Mouse (Mus musculus) hindbrain, embryonic 14.5 days (tissue): ENCODE results near the gene Syn3. TPM values are rescaled to one million over a fixed set of nuclear protein-coding genes. Genes with fewer than 3 reads are reported as not detected.

ENCODE experiments used
- ATAC-seq: fragments of 200-750 bp; cut with Nextera tagmentation; 2 replicates; pipeline ENCODE4 v1.8.0; 2017; ENCODE audit warnings: moderate number of reproducible peaks, mild to moderate bottlenecking, moderate TSS enrichment, moderate library complexity; ENCODE audit not compliant: low FRiP score
- DNase-seq: peaks from one replicate; pipeline ENCODE4 v3.0.0-alpha.2; 2015; ENCODE audit warnings: low spot score
- H3K27ac ChIP-seq: fragments of 300-500 bp; sonication (generic); 2 replicates; pipeline ENCODE4 v1.5.1; 2014; ENCODE audit warnings: mild to moderate bottlenecking, moderate library complexity
- H3K27me3 ChIP-seq: fragments of 300-500 bp; sonication (generic); 2 replicates; pipeline ENCODE4 v1.6.1; 2014; ENCODE audit warnings: mild to moderate bottlenecking, low read length, mixed read lengths; ENCODE audit not compliant: control insufficient read depth, insufficient read depth
- H3K36me3 ChIP-seq: fragments of 300-500 bp; sonication (generic); replicated peaks from 2 replicates; pipeline ENCODE4 v1.6.1; 2014; ENCODE audit not compliant: control insufficient read depth, insufficient read depth
- H3K4me1 ChIP-seq: fragments of 300-500 bp; sonication (generic); replicated peaks from 2 replicates; pipeline ENCODE4 v1.6.1; 2014; ENCODE audit warnings: antibody characterized with exemption, low read length, mixed read lengths; ENCODE audit not compliant: control insufficient read depth, insufficient read depth
- H3K4me2 ChIP-seq: fragments of 300-500 bp; sonication (generic); replicated peaks from 2 replicates; pipeline ENCODE4 v1.6.1; 2014; ENCODE audit warnings: mild to moderate bottlenecking, moderate library complexity
- H3K4me3 ChIP-seq: fragments of 300-500 bp; sonication (generic); replicated peaks from 2 replicates; pipeline ENCODE4 v1.5.1; 2014; ENCODE audit warnings: mild to moderate bottlenecking, low read length
- H3K9ac ChIP-seq: fragments of 300-500 bp; sonication (generic); 2 replicates; pipeline ENCODE4 v1.6.1; 2014
- H3K9me3 ChIP-seq: fragments of 300-500 bp; sonication (generic); 2 replicates; pipeline ENCODE4 v1.6.1; 2016; ENCODE audit warnings: low read length; ENCODE audit not compliant: control insufficient read depth
- WGBS: fragments of 180-500 bp; shearing (Covaris S2); extraction: QIAGEN DNeasy Blood & Tissue Kit; methylation state at CpG from one replicate; pipeline ENCODE4 v1.1.7; 2014; 5-methylcytosine and 5-hydroxymethylcytosine counted together
- polyA plus RNA-seq: library from polyadenylated mRNA; unstranded; fragments of >200 nt; fragmentation: Nextera tagmentation; extraction: Ambion mirVana; gene quantifications from 2 replicates; pipeline ENCODE4 v1.2.1, GENCODE M21; 2014

Syn3 gene
- polyA plus RNA-seq, 1 experiment from 2014 or later = 33.6 TPM

DNA sequence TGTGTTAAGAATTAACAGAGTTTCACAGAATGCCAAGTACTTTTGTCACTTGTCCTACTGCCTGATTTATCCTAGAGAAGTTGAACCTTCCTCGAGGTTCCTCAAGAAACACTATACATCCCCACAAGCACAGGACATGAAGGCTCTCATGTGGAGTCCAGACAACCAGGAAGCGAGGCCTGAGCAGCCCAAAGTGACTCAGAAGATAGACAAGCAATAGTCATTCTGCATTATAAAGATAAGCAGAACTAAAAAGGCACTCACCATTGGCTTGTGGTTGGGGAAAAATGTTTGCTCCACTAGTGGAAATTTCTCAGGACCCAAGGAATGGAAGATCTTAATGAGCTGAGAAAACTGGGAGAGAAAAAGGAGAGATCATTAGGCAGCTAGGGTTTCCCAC, 147.4 kb downstream of the Syn3 start:
- WGBS = 90% methylated on average over 2 of the region's 2 CpGs
- Histone ChIP-seq H3K4me3 (no peak overlapping the region), H3K27ac (no peak overlapping the region), H3K27me3 (no peaks in the 10 kb centered on the region), H3K9me3 (no peaks in the 10 kb centered on the region), H3K4me1 (no peaks in the 10 kb centered on the region), H3K9ac (no peak overlapping the region), H3K4me2 (no peak overlapping the region), H3K36me3 (peaks cover 29% of the 10 kb centered on the region)
- no peak for DNase-seq
- ATAC-seq = no peak

DNA sequence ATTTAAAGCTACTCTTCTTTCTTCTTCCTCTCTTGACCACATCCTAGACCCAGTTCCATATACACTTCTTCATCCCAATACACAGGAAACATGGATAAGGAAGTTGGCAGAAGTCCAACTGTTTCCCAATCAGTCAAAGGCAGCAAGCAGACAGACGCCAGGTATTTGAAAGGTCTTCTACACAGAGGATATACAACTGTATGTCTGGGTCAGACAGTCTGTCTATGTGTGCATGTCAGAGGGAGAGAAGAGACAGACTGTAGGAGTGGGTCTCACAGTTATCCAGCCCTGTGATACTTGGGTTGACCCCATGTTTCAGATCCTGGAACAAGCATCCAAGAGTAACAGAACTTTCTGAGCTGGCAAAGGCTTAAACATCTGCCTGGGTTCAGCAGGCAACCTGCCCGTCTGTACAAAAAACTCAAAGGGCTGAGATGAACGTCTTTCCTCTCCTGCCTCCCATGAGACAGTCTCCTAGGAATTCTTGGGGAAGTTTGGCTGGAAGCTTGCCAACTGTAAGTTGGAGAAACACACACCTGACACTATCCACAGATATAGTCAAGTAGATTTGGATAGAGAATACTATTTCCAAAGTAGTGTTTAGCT, 152.4 kb downstream of the Syn3 start:
- no peaks in the 10 kb centered on the region for H3K9me3 ChIP-seq
- 63% methylated on average over 3 of the region's 3 CpGs for WGBS
- H3K4me3 ChIP-seq = no peak overlapping the region
- ATAC-seq (no peak), DNase-seq (no peak)
- H3K4me1 ChIP-seq = 0 out of 2 replicates have a peak, but pooled peaks cover 4% of the 10 kb centered on the region
- no peak overlapping the region for H3K9ac ChIP-seq
- H3K4me2 ChIP-seq = no peak overlapping the region
- peaks cover 10% of the 10 kb centered on the region for H3K36me3 ChIP-seq
- no peak overlapping the region for H3K27ac ChIP-seq
- H3K27me3 ChIP-seq = no peaks in the 10 kb centered on the region

DNA sequence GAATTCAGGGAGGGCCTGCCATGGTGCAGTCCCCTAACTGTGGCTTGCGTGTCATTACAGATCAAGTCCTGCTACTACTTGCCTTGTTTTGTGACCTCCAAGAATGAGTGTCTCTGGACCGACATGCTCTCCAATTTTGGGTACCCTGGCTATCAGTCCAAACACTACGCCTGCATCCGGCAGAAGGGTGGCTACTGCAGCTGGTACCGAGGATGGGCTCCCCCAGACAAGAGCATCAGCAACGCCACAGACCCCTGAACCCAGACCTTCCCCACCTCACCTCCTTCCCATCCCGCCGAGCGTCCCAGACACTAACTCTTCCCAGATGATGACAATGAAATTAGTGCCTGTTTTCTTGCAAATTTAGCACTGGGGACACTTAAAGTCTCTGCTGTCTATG, 153.1 kb downstream of the Syn3 start:
- DNase-seq = no peak
- no peak for ATAC-seq
- Histone ChIP-seq H3K9ac (no peak overlapping the region), H3K4me3 (no peak overlapping the region), H3K9me3 (no peaks in the 10 kb centered on the region), H3K4me1 (0 out of 2 replicates have a peak, but pooled peaks cover 4% of the 10 kb centered on the region), H3K4me2 (no peak overlapping the region), H3K36me3 (0 out of 2 replicates have a peak, but pooled peaks cover 6% of the 10 kb centered on the region), H3K27me3 (no peaks in the 10 kb centered on the region), H3K27ac (no peak overlapping the region)
- WGBS = 94% methylated on average over 9 of the region's 9 CpGs

DNA sequence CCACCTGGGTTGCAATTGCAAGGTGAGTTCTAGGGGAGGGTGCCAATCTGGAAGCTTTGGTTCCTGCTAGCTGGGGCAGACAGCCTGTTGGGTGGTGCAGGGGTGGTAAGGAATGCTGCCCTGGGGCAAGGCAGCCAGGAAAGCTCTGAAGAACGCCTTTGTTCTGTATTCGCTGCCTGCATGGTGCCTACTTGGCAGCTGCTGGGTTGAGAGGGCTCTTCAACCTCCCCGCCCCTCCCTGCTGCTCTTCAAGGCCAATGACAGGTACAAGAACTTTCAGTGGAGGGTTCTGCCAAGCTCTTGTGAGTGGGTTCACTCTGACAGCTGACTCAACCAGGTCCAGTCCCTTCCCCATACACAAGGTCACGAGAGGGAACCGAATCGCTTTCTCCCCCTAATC, 154.0 kb downstream of the Syn3 start:
- H3K9ac ChIP-seq = no peak overlapping the region
- no peaks in the 10 kb centered on the region for H3K9me3 ChIP-seq
- H3K27me3 ChIP-seq = no peaks in the 10 kb centered on the region
- H3K4me2 ChIP-seq = no peak overlapping the region
- 0 out of 2 replicates have a peak, but pooled peaks cover 4% of the 10 kb centered on the region for H3K4me1 ChIP-seq
- H3K27ac ChIP-seq = no peak overlapping the region
- 0 out of 2 replicates have a peak, but pooled peaks cover 6% of the 10 kb centered on the region for H3K36me3 ChIP-seq
- H3K4me3 ChIP-seq = no peak overlapping the region
- ATAC-seq = no peak
- no peak for DNase-seq
- 82% methylated on average over 6 of the region's 6 CpGs for WGBS

DNA sequence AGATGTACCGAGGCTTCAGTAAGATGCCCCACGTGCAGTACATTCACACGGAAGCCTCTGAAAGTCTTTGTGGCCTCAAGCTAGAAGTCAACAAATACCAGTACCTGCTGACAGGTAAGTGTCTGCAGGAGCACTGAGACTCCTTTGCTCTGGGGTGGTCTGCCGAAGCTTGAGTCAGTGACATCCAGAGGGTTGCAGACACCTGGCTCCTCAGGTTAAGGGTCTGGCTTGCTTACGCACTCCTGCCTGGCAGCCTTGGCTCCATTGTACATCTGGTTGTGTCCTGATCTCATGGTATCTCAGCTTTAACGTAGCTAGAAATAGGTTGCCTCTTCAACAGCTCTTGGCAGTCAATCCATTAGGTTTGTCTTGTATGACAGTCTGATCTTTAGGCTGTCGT, 154.8 kb downstream of the Syn3 start:
- ATAC-seq (no peak), DNase-seq (no peak)
- Histone ChIP-seq H3K27me3 (no peaks in the 10 kb centered on the region), H3K9ac (no peak overlapping the region), H3K9me3 (no peaks in the 10 kb centered on the region), H3K4me2 (no peak overlapping the region), H3K4me3 (no peak overlapping the region), H3K4me1 (0 out of 2 replicates have a peak, but pooled peaks cover 4% of the 10 kb centered on the region), H3K27ac (no peak overlapping the region), H3K36me3 (0 out of 2 replicates have a peak, but pooled peaks cover 6% of the 10 kb centered on the region)
- 96% methylated on average over 7 of the region's 7 CpGs for WGBS

DNA sequence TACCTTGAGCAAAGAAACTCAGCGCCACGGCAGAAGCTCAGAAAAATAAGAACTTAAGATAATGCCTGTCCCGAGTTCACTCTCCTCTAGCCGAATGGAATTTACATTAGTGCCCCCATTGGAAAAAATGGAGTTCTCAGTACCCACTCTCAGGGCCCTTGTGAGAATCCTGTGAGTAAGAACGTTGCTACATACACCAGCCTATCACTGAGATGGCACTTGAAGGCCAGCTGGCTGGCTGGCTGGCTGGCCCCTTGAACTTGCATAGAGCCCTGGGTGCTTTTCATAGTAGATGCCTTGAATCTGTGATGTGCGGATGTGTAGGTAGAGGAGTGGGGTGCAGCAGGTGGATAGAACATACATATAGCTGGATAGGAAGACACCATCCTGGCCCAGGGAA, 155.3 kb downstream of the Syn3 start:
- Histone ChIP-seq H3K4me3 (no peak overlapping the region), H3K36me3 (0 out of 2 replicates have a peak, but pooled peaks cover 6% of the 10 kb centered on the region)
- WGBS = 87% methylated on average over 6 of the region's 6 CpGs

DNA sequence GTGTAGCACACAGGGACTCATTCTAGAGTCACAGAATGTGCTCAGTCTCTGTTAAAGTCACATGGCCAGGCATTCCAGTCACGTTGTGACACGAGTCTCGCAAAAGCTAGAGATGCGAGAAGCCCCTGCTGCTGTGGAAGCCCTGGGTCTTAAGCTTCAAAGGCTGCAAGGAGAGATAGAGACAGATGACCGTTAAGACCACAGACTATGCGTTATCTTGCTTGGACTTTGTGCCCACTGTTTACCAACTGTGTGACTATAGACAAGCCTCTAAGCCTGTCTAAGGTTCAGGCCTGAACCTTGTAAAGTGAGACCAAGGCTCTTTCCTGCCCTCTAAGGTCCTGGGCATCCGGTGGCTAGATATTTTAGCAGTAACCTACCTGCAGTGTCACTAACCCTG, 156.0 kb downstream of the Syn3 start:
- no peak for DNase-seq
- no peaks in the 10 kb centered on the region for H3K9me3 ChIP-seq
- H3K27me3 ChIP-seq = no peaks in the 10 kb centered on the region
- no peak for ATAC-seq
- H3K4me1 ChIP-seq = peaks cover 6% of the 10 kb centered on the region; the same call in 1 of the 2 replicates
- no peak overlapping the region for H3K27ac ChIP-seq
- H3K4me2 ChIP-seq = no peak overlapping the region
- WGBS = 66% methylated on average over 7 of the region's 7 CpGs
- no peak overlapping the region for H3K9ac ChIP-seq
- H3K36me3 ChIP-seq = 0 out of 2 replicates have a peak, but pooled peaks cover 6% of the 10 kb centered on the region
- H3K4me3 ChIP-seq = no peak overlapping the region

More for the DNA sequence above, 155.3 kb downstream of the Syn3 start:
- H3K9ac ChIP-seq = no peak overlapping the region
- no peak for ATAC-seq
- no peaks in the 10 kb centered on the region for H3K27me3 ChIP-seq
- H3K4me1 ChIP-seq = 0 out of 2 replicates have a peak, but pooled peaks cover 6% of the 10 kb centered on the region
- no peak for DNase-seq
- no peak overlapping the region for H3K4me2 ChIP-seq
- H3K9me3 ChIP-seq = no peaks in the 10 kb centered on the region
- no peak overlapping the region for H3K27ac ChIP-seq

DNA sequence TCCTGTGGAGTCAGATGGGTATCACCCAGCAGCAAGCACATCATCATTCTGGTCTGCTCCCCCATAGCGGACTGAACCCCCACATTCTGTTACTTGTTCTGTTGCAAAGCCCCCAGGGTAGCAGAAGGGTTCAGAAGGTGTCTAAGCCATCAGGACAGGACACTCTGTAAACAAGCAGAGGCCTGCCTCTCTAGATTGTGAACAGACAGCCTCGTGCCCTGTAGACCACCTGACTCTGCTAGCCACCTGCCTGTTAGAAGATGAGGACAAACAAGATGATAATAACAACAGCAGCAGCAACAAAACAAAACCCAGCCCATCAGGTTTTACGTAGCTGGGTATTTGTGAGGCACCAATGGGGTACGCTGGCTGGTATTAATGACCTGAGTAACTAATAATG, 156.5 kb downstream of the Syn3 start:
- DNase-seq = no peak

DNA sequence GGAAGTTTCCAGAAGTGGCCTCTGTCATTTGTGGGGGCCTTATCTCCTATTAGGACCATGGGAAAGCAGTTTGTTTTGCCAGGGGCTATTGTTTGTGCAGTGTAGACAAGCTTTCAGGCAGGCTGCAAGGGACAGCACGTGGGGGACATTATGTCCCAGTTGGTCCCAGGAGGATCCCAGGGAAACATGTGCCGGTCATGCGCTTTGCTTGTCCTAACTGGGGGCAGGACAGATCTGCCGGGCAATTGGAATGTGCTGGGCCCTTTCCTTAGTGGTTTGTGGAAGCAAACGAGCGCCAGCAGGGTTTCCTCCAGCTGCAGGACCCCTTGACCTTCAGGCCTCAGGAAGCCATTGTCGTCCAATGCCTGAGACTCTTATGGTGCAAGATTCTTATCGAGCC, 157.1 kb downstream of the Syn3 start:
- Histone ChIP-seq H3K9me3 (no peaks in the 10 kb centered on the region), H3K27ac (no peak overlapping the region), H3K4me1 (peaks cover 6% of the 10 kb centered on the region; the same call in 1 of the 2 replicates), H3K36me3 (0 out of 2 replicates have a peak, but pooled peaks cover 6% of the 10 kb centered on the region), H3K4me2 (no peak overlapping the region), H3K27me3 (no peaks in the 10 kb centered on the region), H3K4me3 (no peak overlapping the region), H3K9ac (no peak overlapping the region)
- no peak for ATAC-seq
- WGBS = 32% methylated on average over 8 of the region's 8 CpGs
- no peak for DNase-seq

More for the DNA sequence above, 156.5 kb downstream of the Syn3 start:
- WGBS = 78% methylated on average over 4 of the region's 4 CpGs
- Histone ChIP-seq H3K36me3 (0 out of 2 replicates have a peak, but pooled peaks cover 6% of the 10 kb centered on the region), H3K4me2 (no peak overlapping the region), H3K9ac (no peak overlapping the region), H3K4me3 (no peak overlapping the region), H3K9me3 (no peaks in the 10 kb centered on the region), H3K27ac (no peak overlapping the region), H3K4me1 (peaks cover 6% of the 10 kb centered on the region; the same call in 1 of the 2 replicates), H3K27me3 (no peaks in the 10 kb centered on the region)
- ATAC-seq = no peak
